Mouse (Mus musculus) limb, embryonic 13.5 days (tissue): ENCODE results near the gene Slco1a5. TPM values are rescaled to one million over a fixed set of nuclear protein-coding genes. Genes with fewer than 3 reads are reported as not detected.

Experiments
- polyA plus RNA-seq: library from polyadenylated mRNA; unstranded; fragments of >200 nt; fragmentation: Nextera tagmentation; extraction: Ambion mirVana; gene quantifications from 2 replicates; pipeline ENCODE4 v1.2.1, GENCODE M21; 2015

Gene Slco1a5
- polyA plus RNA-seq, 1 experiment from 2014 or later: not detected

Other genes starting within 250 kb of the Slco1a5 start
- not detected in 2 replicates for gene Slco1a6, start 114.5 kb downstream of the Slco1a5 start, polyA plus RNA-seq
- gene Iapp, start 24.6 kb downstream of the Slco1a5 start, polyA plus RNA-seq: not detected in 2 replicates
- gene Pyroxd1, start 22.7 kb upstream of the Slco1a5 start, polyA plus RNA-seq: 17.6 and 19.6 TPM in 2 replicates
- gene Recql, start 64.1 kb upstream of the Slco1a5 start, polyA plus RNA-seq: 28.0 and 30.5 TPM in 2 replicates
- 144 TPM in 2 replicates for gene Golt1b, start 64.2 kb upstream of the Slco1a5 start, polyA plus RNA-seq
- gene Spx, start 90.5 kb upstream of the Slco1a5 start, polyA plus RNA-seq: 0.65 and 1.0 TPM in 2 replicates
- 0.14 TPM in 1 of 2 replicates, not detected in the other for gene Gys2, start 150.1 kb upstream of the Slco1a5 start, polyA plus RNA-seq
- gene Ldhb, start 185.0 kb upstream of the Slco1a5 start, polyA plus RNA-seq: 361 and 383 TPM in 2 replicates
- 4.5 and 5.9 TPM in 2 replicates for gene Kcnj8, start 248.6 kb upstream of the Slco1a5 start, polyA plus RNA-seq